Mouse (Mus musculus): ENCODE measurements around the gene Palm2. TPM values are rescaled to one million over a fixed set of nuclear protein-coding genes. Genes with fewer than 3 reads are reported as not detected.

The Palm2 gene
- polyA plus RNA-seq, 1 experiment from 2014 or later = 5.3 TPM

GRCm38 (mm10) chr4:57632386-57632785 is 198.3 kb downstream of the Palm2 start:
- Histone ChIP-seq H3K27me3 (ENCODE audit: control insufficient read depth, insufficient read depth, low read length) (no peaks in the 10 kb centered on the region), H3K36me3 (ENCODE audit: control insufficient read depth, insufficient read depth, low read length) (no peaks in the 10 kb centered on the region), H3K4me1 (ENCODE audit: control insufficient read depth, insufficient read depth, low read length) (peaks cover 12% of the 10 kb centered on the region), H3K9me3 (replicated peaks; ENCODE audit: control insufficient read depth, low read length) (no peaks in the 10 kb centered on the region), H3K4me3 (replicated peaks; ENCODE audit: low read length) (no peak overlapping the region), H3K9ac (ENCODE audit: low read length) (no peak overlapping the region), H3K4me2 (ENCODE audit: low read depth, low read length) (no peak overlapping the region), H3K27ac (ENCODE audit: low read length) (no peak overlapping the region)
- ATAC-seq (ENCODE audit: insufficient read depth, low FRiP score) = no peak
- WGBS = 88% methylated on average over 5 of the region's 5 CpGs

- H3K36me3 ChIP-seq (ENCODE audit: control insufficient read depth, insufficient read depth, low read length) = no peaks in the 10 kb centered on the region
- H3K9ac ChIP-seq (ENCODE audit: low read length) = no peak overlapping the region
- no peak for ATAC-seq (ENCODE audit: insufficient read depth, low FRiP score)
- H3K27ac ChIP-seq (ENCODE audit: low read length) = no peak overlapping the region
- H3K4me1 ChIP-seq (ENCODE audit: control insufficient read depth, insufficient read depth, low read length) = peaks cover 16% of the 10 kb centered on the region
- H3K4me2 ChIP-seq (ENCODE audit: low read depth, low read length) = no peak overlapping the region
- H3K4me3 ChIP-seq (replicated peaks; ENCODE audit: low read length) = no peak overlapping the region
- H3K27me3 ChIP-seq (ENCODE audit: control insufficient read depth, insufficient read depth, low read length) = no peaks in the 10 kb centered on the region
- H3K9me3 ChIP-seq (replicated peaks; ENCODE audit: control insufficient read depth, low read length) = no peaks in the 10 kb centered on the region
- 96% methylated on average over 7 of the region's 7 CpGs for WGBS
Measured at GRCm38 (mm10) chr4:57633052-57633451, 199.0 kb downstream of the Palm2 start.

GRCm38 (mm10) chr4:57634956-57635355 is 200.9 kb downstream of the Palm2 start:
- Histone ChIP-seq H3K4me2 (ENCODE audit: low read depth, low read length) (no peak overlapping the region), H3K9me3 (replicated peaks; ENCODE audit: control insufficient read depth, low read length) (no peaks in the 10 kb centered on the region), H3K36me3 (ENCODE audit: control insufficient read depth, insufficient read depth, low read length) (no peaks in the 10 kb centered on the region), H3K27me3 (ENCODE audit: control insufficient read depth, insufficient read depth, low read length) (no peaks in the 10 kb centered on the region), H3K4me1 (ENCODE audit: control insufficient read depth, insufficient read depth, low read length) (peaks cover 18% of the 10 kb centered on the region), H3K9ac (ENCODE audit: low read length) (no peak overlapping the region), H3K27ac (ENCODE audit: low read length) (no peak overlapping the region), H3K4me3 (replicated peaks; ENCODE audit: low read length) (no peak overlapping the region)
- no peak for ATAC-seq (ENCODE audit: insufficient read depth, low FRiP score)
- WGBS = 73% methylated on average over 1 of the region's 1 CpGs

- WGBS = 42% methylated on average over 9 of the region's 9 CpGs
- H3K9ac ChIP-seq (ENCODE audit: low read length) = no peak overlapping the region
- no peak overlapping the region for H3K27ac ChIP-seq (ENCODE audit: low read length)
- no peaks in the 10 kb centered on the region for H3K27me3 ChIP-seq (ENCODE audit: control insufficient read depth, insufficient read depth, low read length)
- ATAC-seq (ENCODE audit: insufficient read depth, low FRiP score) = peak; percentile 44; the same call in 1 of the 2 replicates
- no peak overlapping the region for H3K4me2 ChIP-seq (ENCODE audit: low read depth, low read length)
- H3K4me1 ChIP-seq (ENCODE audit: control insufficient read depth, insufficient read depth, low read length) = peaks cover 18% of the 10 kb centered on the region
- no peak overlapping the region for H3K4me3 ChIP-seq (replicated peaks; ENCODE audit: low read length)
- no peaks in the 10 kb centered on the region for H3K36me3 ChIP-seq (ENCODE audit: control insufficient read depth, insufficient read depth, low read length)
- no peaks in the 10 kb centered on the region for H3K9me3 ChIP-seq (replicated peaks; ENCODE audit: control insufficient read depth, low read length)
Measured at GRCm38 (mm10) chr4:57636782-57637482, 202.9 kb downstream of the Palm2 start.

GRCm38 (mm10) chr4:57637636-57638386 is 203.8 kb downstream of the Palm2 start:
- Histone ChIP-seq H3K4me3 (replicated peaks; ENCODE audit: low read length) (peak overlapping the region; percentile 38), H3K9me3 (replicated peaks; ENCODE audit: control insufficient read depth, low read length) (no peaks in the 10 kb centered on the region), H3K4me1 (ENCODE audit: control insufficient read depth, insufficient read depth, low read length) (peaks cover 18% of the 10 kb centered on the region), H3K4me2 (ENCODE audit: low read depth, low read length) (peak overlapping the region; percentile 60), H3K9ac (ENCODE audit: low read length) (peak overlapping the region; percentile 53; the same call in 1 of the 2 replicates), H3K36me3 (ENCODE audit: control insufficient read depth, insufficient read depth, low read length) (no peaks in the 10 kb centered on the region), H3K27me3 (ENCODE audit: control insufficient read depth, insufficient read depth, low read length) (no peaks in the 10 kb centered on the region), H3K27ac (ENCODE audit: low read length) (no peak overlapping the region)
- no peak for ATAC-seq (ENCODE audit: insufficient read depth, low FRiP score)
- 18% methylated on average over 24 of the region's 24 CpGs for WGBS

- H3K4me2 ChIP-seq (ENCODE audit: low read depth, low read length) = no peak overlapping the region
- no peak overlapping the region for H3K4me3 ChIP-seq (replicated peaks; ENCODE audit: low read length)
- H3K9me3 ChIP-seq (replicated peaks; ENCODE audit: control insufficient read depth, low read length) = no peaks in the 10 kb centered on the region
- H3K4me1 ChIP-seq (ENCODE audit: control insufficient read depth, insufficient read depth, low read length) = peaks cover 18% of the 10 kb centered on the region
- H3K9ac ChIP-seq (ENCODE audit: low read length) = no peak overlapping the region
- H3K27ac ChIP-seq (ENCODE audit: low read length) = no peak overlapping the region
- whole genome bisulfite sequencing = 76% methylated on average over 9 of the region's 9 CpGs
- H3K36me3 ChIP-seq (ENCODE audit: control insufficient read depth, insufficient read depth, low read length) = no peaks in the 10 kb centered on the region
- no peak for ATAC-seq (ENCODE audit: insufficient read depth, low FRiP score)
- no peaks in the 10 kb centered on the region for H3K27me3 ChIP-seq (ENCODE audit: control insufficient read depth, insufficient read depth, low read length)
Measured at GRCm38 (mm10) chr4:57638941-57639340, 204.9 kb downstream of the Palm2 start.

GRCm38 (mm10) chr4:57640222-57640621 is 206.2 kb downstream of the Palm2 start:
- Histone ChIP-seq H3K27me3 (ENCODE audit: control insufficient read depth, insufficient read depth, low read length) (no peaks in the 10 kb centered on the region), H3K36me3 (ENCODE audit: control insufficient read depth, insufficient read depth, low read length) (no peaks in the 10 kb centered on the region), H3K9me3 (replicated peaks; ENCODE audit: control insufficient read depth, low read length) (no peaks in the 10 kb centered on the region), H3K4me3 (replicated peaks; ENCODE audit: low read length) (no peak overlapping the region), H3K9ac (ENCODE audit: low read length) (no peak overlapping the region), H3K27ac (ENCODE audit: low read length) (no peak overlapping the region), H3K4me2 (ENCODE audit: low read depth, low read length) (peak overlapping the region; percentile 23; the same call in 1 of the 2 replicates), H3K4me1 (ENCODE audit: control insufficient read depth, insufficient read depth, low read length) (peaks cover 18% of the 10 kb centered on the region)
- 33% methylated on average over 7 of the region's 7 CpGs for WGBS
- no peak for ATAC-seq (ENCODE audit: insufficient read depth, low FRiP score)

GRCm38 (mm10) chr4:57640971-57641370 is 206.9 kb downstream of the Palm2 start:
- WGBS = 81% methylated on average over 3 of the region's 3 CpGs
- Histone ChIP-seq H3K36me3 (ENCODE audit: control insufficient read depth, insufficient read depth, low read length) (no peaks in the 10 kb centered on the region), H3K4me2 (ENCODE audit: low read depth, low read length) (no peak overlapping the region), H3K27ac (ENCODE audit: low read length) (no peak overlapping the region), H3K4me3 (replicated peaks; ENCODE audit: low read length) (no peak overlapping the region), H3K4me1 (ENCODE audit: control insufficient read depth, insufficient read depth, low read length) (peaks cover 18% of the 10 kb centered on the region), H3K9ac (ENCODE audit: low read length) (no peak overlapping the region), H3K9me3 (replicated peaks; ENCODE audit: control insufficient read depth, low read length) (no peaks in the 10 kb centered on the region), H3K27me3 (ENCODE audit: control insufficient read depth, insufficient read depth, low read length) (no peaks in the 10 kb centered on the region)
- ATAC-seq (ENCODE audit: insufficient read depth, low FRiP score) = no peak

GRCm38 (mm10) chr4:57650994-57651393 is 216.9 kb downstream of the Palm2 start:
- Histone ChIP-seq H3K36me3 (ENCODE audit: control insufficient read depth, insufficient read depth, low read length) (no peaks in the 10 kb centered on the region), H3K4me2 (ENCODE audit: low read depth, low read length) (no peak overlapping the region), H3K27me3 (ENCODE audit: control insufficient read depth, insufficient read depth, low read length) (no peaks in the 10 kb centered on the region), H3K4me3 (replicated peaks; ENCODE audit: low read length) (no peak overlapping the region), H3K9ac (ENCODE audit: low read length) (no peak overlapping the region), H3K27ac (ENCODE audit: low read length) (no peak overlapping the region), H3K9me3 (replicated peaks; ENCODE audit: control insufficient read depth, low read length) (no peaks in the 10 kb centered on the region), H3K4me1 (ENCODE audit: control insufficient read depth, insufficient read depth, low read length) (no peaks in the 10 kb centered on the region)
- no peak for ATAC-seq (ENCODE audit: insufficient read depth, low FRiP score)
- 58% methylated on average over 1 of the region's 1 CpGs for WGBS
